Comparison of ENCODE assay signal across 8 mouse cellular contexts in genomic region chr5:31179766-31180630, GRCm38 (mm10). TPM values are rescaled to one million over a fixed set of nuclear protein-coding genes. Genes with fewer than 3 reads are reported as not detected.
A peak's percentile ranks its signal among the peaks of the same experiment; 100 is the strongest.
DNase-seq lines count a peak whose midpoint lies in the region; ATAC-seq lines count a peak whose summit lies in the region.

Gene Gm29609 (minus strand): TSS chr5:31179911.
Gene Gtf3c2 (minus strand): TSS chr5:31180144.

- under 1% methylated on average over 59 of the region's 59 CpGs for WGBS in heart, embryonic 13.5 days
- WGBS in liver, embryonic 12.5 days (ENCODE audit: insufficient replicate concordance): 1% methylated on average over 59 of the region's 59 CpGs
- WGBS in stomach, embryonic 15.5 days: under 1% methylated on average over 59 of the region's 59 CpGs

- ATAC-seq in heart, embryonic 13.5 days (ENCODE audit: extremely low read depth, insufficient number of reproducible peaks, low FRiP score, low TSS enrichment): peak; percentile 89
- ATAC-seq in liver, embryonic 12.5 days: peak; percentile 89
- ATAC-seq in stomach, embryonic 15.5 days (ENCODE audit: insufficient read depth, low FRiP score, low read depth): peak; percentile 98

- peak within 1 kb of the TSS; percentile 98 for H3K4me2 ChIP-seq in heart, embryonic 13.5 days
- H3K4me2 ChIP-seq in liver, embryonic 12.5 days: peak within 1 kb of the TSS; percentile 80
- peak within 1 kb of the TSS; percentile 83 for H3K4me2 ChIP-seq in stomach, embryonic 15.5 days

- no peaks in the 10 kb centered on the region for H3K9me3 ChIP-seq in heart, embryonic 13.5 days
- H3K9me3 ChIP-seq in liver, embryonic 12.5 days (replicated peaks): no peaks in the 10 kb centered on the region
- H3K9me3 ChIP-seq in stomach, embryonic 15.5 days: no peaks in the 10 kb centered on the region

- peak within 1 kb of the TSS; percentile 81 for H3K4me3 ChIP-seq in brown adipose tissue, adult 24 weeks (ENCODE audit: insufficient read depth, low read depth, low read length)
- peak within 1 kb of the TSS; percentile 84 for H3K4me3 ChIP-seq in heart, embryonic 13.5 days
- H3K4me3 ChIP-seq in liver, embryonic 12.5 days: peak within 1 kb of the TSS; percentile 83
- peak within 1 kb of the TSS; percentile 90 for H3K4me3 ChIP-seq in stomach, embryonic 15.5 days (replicated peaks)

- no peaks in the 10 kb centered on the region for H3K27me3 ChIP-seq in heart, embryonic 13.5 days (replicated peaks)
- H3K27me3 ChIP-seq in liver, embryonic 12.5 days (replicated peaks): no peaks in the 10 kb centered on the region
- H3K27me3 ChIP-seq in stomach, embryonic 15.5 days (replicated peaks): no peaks in the 10 kb centered on the region

- H3K4me1 ChIP-seq in brown adipose tissue, adult 24 weeks (ENCODE audit: control insufficient read depth, insufficient read depth, insufficient read length, low read length): no peaks in the 10 kb centered on the region
- H3K4me1 ChIP-seq in heart, embryonic 13.5 days: peaks cover 20% of the 10 kb centered on the region
- peaks cover 70% of the 10 kb centered on the region for H3K4me1 ChIP-seq in liver, embryonic 12.5 days
- H3K4me1 ChIP-seq in stomach, embryonic 15.5 days: no peaks in the 10 kb centered on the region

- H3K27ac ChIP-seq in brown adipose tissue, adult 24 weeks (replicated peaks; ENCODE audit: low read depth, low read length): peak within 1 kb of the TSS; percentile 95
- peak within 1 kb of the TSS; percentile 97 for H3K27ac ChIP-seq in heart, embryonic 13.5 days (replicated peaks)
- peak within 1 kb of the TSS; percentile 97 for H3K27ac ChIP-seq in liver, embryonic 12.5 days
- H3K27ac ChIP-seq in stomach, embryonic 15.5 days: peak within 1 kb of the TSS; percentile 99

- peaks cover 9% of the 10 kb centered on the region; the same call in 1 of the 2 replicates for H3K36me3 ChIP-seq in heart, embryonic 13.5 days
- peaks cover 25% of the 10 kb centered on the region for H3K36me3 ChIP-seq in liver, embryonic 12.5 days
- H3K36me3 ChIP-seq in stomach, embryonic 15.5 days: 0 out of 2 replicates have a peak, but pooled peaks cover 5% of the 10 kb centered on the region

- DNase-seq in CD4-positive, CD25-positive, alpha-beta regulatory T cell, adult 2 months (ENCODE audit: low read depth, low spot score): peak; percentile 98
- DNase-seq in fat pad, adult 2 months (ENCODE audit: extremely low read depth, low read depth, low spot score): peak; percentile 66
- DNase-seq in kidney, postnatal 10 days: peak; percentile 96
- peak; percentile 95 to 97 for DNase-seq in natural killer cell, adult 2 months (ENCODE audit: low spot score in 2 of 2)

- peak within 1 kb of the TSS; percentile 92 for H3K9ac ChIP-seq in heart, embryonic 13.5 days
- peak within 1 kb of the TSS; percentile 85 for H3K9ac ChIP-seq in liver, embryonic 12.5 days
- H3K9ac ChIP-seq in stomach, embryonic 15.5 days: peak within 1 kb of the TSS; percentile 50

RNA-seq across cellular contexts. Expression of gene Gm29609, which starts in this region (rescaled TPM):
- not detected in 2 replicates for polyA plus RNA-seq in brown adipose tissue, adult 24 weeks (2012; ENCODE audit: insufficient read depth, insufficient read length, missing spikeins)
- 0.46 and 2.6 TPM in 2 replicates for polyA plus RNA-seq in heart, embryonic 13.5 days (2015; fragmentation: Nextera tagmentation; extraction: Ambion mirVana)
- 0.90 and 1.3 TPM in 2 replicates for polyA plus RNA-seq in liver, embryonic 12.5 days (2016; fragmentation: Nextera tagmentation; extraction: Ambion mirVana)
- 0.68 and 1.8 TPM in 2 replicates for polyA plus RNA-seq in stomach, embryonic 15.5 days (2015; fragmentation: Nextera tagmentation; extraction: Ambion mirVana)

RNA-seq across cellular contexts. Expression of gene Gtf3c2, which starts in this region (rescaled TPM):
- 18.3 and 18.4 TPM in 2 replicates for polyA plus RNA-seq in brown adipose tissue, adult 24 weeks (2012; ENCODE audit: insufficient read depth, insufficient read length, missing spikeins)
- polyA plus RNA-seq in heart, embryonic 13.5 days (2015; fragmentation: Nextera tagmentation; extraction: Ambion mirVana): 45.3 and 47.8 TPM in 2 replicates
- polyA plus RNA-seq in liver, embryonic 12.5 days (2016; fragmentation: Nextera tagmentation; extraction: Ambion mirVana): 51.5 and 53.1 TPM in 2 replicates
- 53.4 and 69.6 TPM in 2 replicates for polyA plus RNA-seq in stomach, embryonic 15.5 days (2015; fragmentation: Nextera tagmentation; extraction: Ambion mirVana)

Comparison
In these comparisons a context has a peak if more than half of its experiments do, and no peak if none do; other contexts are left out.
1. Peak in every context shown above with its lines: DNase-seq, ATAC-seq, H3K4me3 ChIP-seq and H3K27ac ChIP-seq.